Mouse (Mus musculus) cortical plate, adult 2 months (tissue): ENCODE measurements around the gene Tnni1.

Experiments used
- CTCF ChIP-seq: fragments of 200-500 bp; IDR thresholded peaks from 2 replicates; pipeline ENCODE4 v1.5.1; 2011; ENCODE audit warnings: mild to moderate bottlenecking, control low read depth, low read length; ENCODE audit not compliant: insufficient read depth; ENCODE audit errors: extremely low read depth
- POLR2A ChIP-seq: fragments of 200-500 bp; IDR thresholded peaks from 2 replicates; pipeline ENCODE4 v1.6.1; 2011; ENCODE audit warnings: mild to moderate bottlenecking, low read length, control low read depth; ENCODE audit not compliant: insufficient read depth; ENCODE audit errors: extremely low read depth

GRCm38 (mm10) chr1:135817595-135817994 is 38.4 kb downstream of the Tnni1 start:
- no peak for TF ChIP-seq CTCF
- TF ChIP-seq POLR2A, result no peak
